Mouse (Mus musculus): ENCODE results near the gene Ybx1.

Gene Ybx1

DNA sequence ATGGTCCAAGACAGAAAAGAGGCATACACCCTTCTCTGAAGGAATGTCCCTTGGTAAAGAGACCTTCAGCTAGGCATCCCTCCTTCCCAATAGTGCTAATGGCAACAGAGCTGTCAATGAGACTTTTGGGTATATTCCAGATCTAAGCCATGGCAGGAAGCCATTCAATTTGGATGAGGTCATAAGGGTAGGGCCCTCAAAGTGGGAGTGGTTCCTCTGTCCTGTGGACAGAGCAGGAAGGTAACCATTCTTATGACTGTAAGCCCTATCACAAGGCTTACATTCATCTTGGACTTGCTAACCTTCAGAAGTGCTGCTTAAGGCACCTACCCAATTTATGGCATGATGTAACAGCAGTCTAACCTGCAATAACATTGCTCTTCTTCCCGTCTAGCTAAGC lies 19.8 kb downstream of the Ybx1 start:
- no peak for DNase-seq (ENCODE audit: low read depth, low spot score)

- no peak for DNase-seq (ENCODE audit: low read depth, low spot score)
Observed at GRCm38 (mm10) chr4:119266606-119267005, 27.8 kb downstream of the Ybx1 start.

DNA sequence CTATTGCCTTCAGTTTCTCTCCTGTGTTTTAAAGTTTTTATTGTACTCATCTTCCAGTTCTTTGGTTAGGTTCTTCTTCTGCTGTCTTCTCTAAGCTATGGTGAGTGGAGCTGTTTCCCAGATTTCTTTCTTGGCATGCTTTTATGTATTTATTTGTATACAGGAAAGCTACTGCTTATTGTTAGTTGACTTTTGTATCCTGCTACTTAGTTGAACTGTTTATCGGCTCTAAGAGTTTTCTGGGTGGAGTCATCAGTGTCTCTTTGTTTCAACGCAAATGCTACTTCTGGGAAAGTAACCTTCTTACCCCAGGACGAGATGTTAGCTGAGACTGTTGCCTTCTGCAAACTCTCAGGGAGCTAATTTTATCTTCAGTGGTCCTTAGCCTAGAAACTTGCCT lies 30.9 kb downstream of the Ybx1 start:
- no peak for DNase-seq (ENCODE audit: low read depth, low spot score)

DNA sequence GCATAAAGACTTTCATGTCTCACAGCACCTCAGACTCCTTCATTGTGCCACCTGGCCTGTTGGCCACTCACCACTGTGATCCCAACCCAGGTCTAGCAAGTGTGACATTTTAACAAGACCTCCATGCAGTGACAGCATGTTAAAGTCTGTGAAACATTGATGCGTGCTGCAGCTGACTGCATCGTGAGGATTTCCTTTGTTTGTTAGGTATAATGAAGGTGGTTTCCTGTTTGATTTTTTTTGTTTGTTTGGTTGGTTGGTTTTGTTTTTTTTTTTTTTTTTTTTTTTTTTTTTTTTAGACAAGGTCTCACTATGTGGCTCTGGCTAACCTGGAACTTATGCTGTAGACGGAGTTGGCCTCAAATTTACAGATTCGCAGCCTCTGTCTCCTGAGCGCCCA lies 31.9 kb downstream of the Ybx1 start:
- DNase-seq (ENCODE audit: low read depth, low spot score), result no peak

- DNase-seq (ENCODE audit: low read depth, low spot score), result no peak
Observed at GRCm38 (mm10) chr4:119261087-119261713, 33.2 kb downstream of the Ybx1 start.

DNA sequence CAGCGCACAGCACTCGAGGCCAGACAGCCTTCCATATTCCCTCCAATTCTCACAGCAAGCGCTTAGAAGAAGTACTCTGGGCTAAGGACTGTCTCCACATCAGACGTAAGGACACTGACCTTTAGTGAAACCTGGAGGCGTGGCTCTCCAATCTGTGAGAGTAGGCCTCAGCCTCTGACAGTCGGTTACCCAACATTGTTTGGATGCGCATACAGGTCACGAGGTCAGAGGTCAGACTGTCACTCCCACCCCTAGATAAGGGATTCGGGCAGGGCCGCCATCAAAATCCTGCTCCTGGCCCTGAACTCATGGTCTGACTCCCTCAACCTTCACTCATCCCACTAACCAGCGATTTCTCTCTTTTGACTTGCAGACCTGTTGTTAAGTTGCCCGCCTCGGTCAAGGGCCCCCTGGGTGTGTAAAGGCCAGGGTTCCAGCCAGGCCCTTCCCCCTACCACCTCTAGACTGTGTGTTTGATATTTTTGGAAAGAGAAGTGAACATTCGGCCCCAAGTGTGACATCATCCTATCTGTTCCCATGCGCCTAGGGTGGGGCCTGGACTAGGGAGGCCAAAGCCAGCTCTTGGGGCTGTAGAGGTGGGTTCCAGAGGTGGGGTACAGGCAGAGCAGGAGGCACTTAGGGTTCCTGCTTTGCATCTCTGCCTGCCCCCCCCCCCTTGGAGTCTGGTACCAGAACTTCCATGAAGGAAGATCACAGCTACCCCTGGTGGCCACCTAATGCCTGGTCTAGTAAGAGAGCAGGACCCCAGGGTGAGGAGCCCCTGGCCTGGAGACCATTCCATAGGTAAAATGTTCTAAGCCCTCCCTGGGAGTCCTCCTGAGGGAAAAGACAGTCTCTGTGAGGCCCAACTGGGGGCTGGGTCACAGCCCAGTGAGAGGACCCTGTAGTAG lies 34.8 kb downstream of the Ybx1 start:
- no peak for DNase-seq (ENCODE audit: low read depth, low spot score)

- DNase-seq (ENCODE audit: low read depth, low spot score), result no peak
Observed at GRCm38 (mm10) chr4:119257083-119257482, 37.3 kb downstream of the Ybx1 start.

- no peak for DNase-seq (ENCODE audit: low read depth, low spot score)
Observed at GRCm38 (mm10) chr4:119255351-119255750, 39.1 kb downstream of the Ybx1 start, which contains the start of gene Cldn19. Cldn19 (plus strand) TSS chr4:119255414.

DNA sequence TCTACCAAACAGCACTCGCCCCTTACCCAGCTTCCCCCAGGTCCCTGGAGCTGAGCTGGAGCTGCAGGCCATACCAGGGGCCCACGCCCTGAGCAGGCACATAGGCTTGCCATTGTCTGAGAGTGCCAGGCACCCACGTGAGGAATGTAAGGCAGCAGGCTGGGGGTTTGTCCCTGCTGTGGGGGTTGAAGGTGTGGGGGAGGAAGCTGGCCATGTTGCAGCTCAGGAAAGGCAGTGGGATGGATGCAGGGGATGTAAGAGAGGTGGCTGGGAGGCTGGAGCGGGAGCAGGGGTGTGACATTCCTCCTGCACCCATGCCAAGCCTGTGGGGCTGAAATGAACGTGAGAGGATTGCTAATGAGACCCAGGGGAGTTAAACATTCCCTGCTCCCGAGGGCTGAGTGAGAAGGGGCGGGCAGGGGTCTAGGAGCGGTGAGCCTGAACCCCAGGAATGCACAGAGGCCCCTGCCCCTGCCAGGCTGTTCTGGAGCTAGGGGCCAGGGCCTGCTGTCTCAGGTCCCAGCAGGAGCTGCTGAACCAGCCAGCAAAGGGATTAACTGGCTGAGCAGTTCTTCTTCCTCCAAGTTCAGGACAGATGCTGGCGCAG lies 40.3 kb downstream of the Ybx1 start:
- no peak for DNase-seq (ENCODE audit: low read depth, low spot score)

DNA sequence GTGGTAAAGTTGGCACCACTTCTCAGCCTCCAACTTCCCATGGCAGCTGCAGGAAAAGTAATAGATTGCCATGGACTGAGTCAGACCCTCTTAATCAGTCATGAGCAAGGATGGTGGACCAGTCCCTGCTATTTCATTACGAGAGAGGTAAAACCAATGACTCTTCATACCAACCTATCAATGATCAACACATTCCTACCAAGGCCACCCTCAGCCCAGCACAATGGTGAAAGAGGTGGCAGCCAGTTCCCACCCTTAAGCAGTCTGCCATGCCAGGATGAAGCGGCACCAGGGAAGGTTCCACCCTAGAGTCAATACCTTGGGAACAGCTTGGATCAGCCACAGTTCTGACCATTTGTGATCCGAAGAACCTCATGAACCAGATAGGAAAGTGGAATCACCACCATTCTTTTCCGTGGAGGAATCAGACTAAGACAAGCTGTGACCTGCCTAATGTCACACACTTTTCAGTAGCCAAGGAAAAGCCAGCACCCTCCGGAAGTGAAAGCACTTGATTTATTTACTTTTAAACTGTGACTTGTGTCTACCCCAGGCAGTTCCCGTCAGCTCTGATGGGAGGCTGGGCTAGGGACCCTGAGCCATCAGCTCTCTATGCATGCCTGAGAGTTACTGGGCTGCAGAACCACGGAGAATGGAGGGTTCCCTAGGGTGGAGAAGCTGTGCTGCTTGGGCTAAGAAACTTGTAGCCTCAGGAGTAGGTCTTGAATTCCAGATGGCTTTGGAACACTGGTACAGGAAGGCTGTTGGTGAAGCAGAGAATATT lies 42.2 kb downstream of the Ybx1 start:
- no peak for DNase-seq (ENCODE audit: low read depth, low spot score)

DNA sequence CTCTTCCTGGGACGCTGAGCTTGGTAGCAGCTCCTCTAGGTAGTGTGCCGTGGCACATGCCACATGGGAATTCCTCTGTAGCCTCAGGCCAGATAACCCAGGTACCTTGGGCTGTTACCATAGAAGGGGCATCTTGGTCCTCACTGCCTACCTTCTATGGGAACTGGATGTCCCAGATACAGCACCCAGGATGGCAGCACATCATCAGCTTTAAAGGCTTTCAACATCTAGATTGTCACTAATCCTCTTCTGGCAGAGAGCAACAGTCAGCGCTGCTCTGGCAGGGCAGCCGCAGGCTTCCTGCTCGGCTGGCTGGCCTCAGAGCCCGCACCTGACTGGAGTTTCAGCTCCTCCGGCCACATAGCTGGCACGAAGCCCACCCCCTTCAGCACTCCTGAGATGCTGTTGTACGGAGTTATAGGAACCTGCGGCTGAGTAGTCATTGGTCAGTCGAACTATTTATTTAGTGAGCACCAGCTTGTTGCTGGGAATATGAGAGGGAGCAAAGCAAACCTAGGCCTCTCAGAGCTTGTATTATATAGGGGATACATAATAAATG lies 45.9 kb downstream of the Ybx1 start:
- DNase-seq (ENCODE audit: low read depth, low spot score), result no peak

DNA sequence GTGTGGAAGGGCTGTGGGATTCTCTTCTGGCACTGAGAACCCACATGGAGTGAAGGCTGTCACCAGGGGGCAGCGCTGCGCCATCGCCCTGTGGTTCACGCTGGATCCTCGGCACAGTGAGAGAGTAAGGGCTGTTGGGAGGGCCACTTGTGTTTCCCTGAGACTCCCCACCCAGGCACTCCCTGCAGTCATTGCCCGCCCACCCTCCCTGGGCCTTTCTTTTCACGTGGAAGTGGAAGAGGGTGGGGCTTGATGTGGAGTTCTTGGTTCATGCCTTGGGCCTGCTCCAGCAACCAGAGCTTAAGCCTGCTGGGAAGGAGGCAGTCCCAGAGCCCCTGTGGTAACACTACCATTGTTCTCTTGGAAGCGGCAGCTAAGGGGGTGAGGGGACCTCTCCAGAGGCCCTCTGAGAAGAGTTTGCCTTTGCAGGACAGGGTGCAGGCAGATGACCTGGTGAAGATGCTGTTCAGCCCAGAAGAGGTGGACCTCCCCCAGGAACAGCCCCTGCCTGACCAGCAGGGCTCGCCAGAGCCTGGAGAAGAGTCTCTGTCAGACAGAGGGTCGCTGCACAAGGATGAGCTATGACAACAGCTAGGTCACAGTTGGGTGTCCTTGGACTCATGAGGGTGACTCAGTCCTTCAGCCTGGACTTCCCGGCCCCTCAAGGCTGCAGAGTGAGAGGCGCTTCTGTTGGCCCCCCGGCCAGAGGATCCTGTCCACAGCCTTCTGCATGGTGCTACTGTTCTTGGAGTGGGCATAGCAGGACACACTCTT lies 46.8 kb downstream of the Ybx1 start:
- DNase-seq (ENCODE audit: low read depth, low spot score), result peak; percentile 67

- no peak for DNase-seq (ENCODE audit: low read depth, low spot score)
Observed at GRCm38 (mm10) chr4:119246688-119247225, 47.6 kb downstream of the Ybx1 start.

- no peak for DNase-seq (ENCODE audit: low read depth, low spot score)
Observed at GRCm38 (mm10) chr4:119245961-119246360, 48.4 kb downstream of the Ybx1 start.

DNA sequence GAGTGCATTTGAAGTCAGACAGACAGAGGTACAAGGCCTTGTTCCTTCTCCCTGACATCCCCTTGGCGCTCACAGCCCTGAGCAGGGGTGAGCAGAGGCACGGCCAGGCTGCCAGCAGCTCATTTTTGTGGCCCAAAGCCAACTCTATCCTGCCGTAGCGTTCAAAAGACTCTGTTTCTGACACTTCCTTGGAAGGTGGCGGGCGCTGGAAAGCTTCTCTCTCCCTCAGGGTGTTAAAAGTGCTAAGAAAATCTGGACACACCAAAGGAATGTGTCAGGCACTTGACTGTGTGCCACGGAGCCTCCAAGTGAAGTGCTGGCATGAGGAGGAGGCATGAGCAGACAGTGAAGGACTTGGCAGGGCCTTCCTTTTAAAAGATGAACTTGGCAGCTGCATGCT lies 48.8 kb downstream of the Ybx1 start:
- DNase-seq (ENCODE audit: low read depth, low spot score), result no peak

GRCm38 (mm10) chr4:119244468-119245240 lies 49.8 kb downstream of the Ybx1 start:
- no peak for DNase-seq (ENCODE audit: low read depth, low spot score)

- DNase-seq (ENCODE audit: low read depth, low spot score), result no peak
Observed at GRCm38 (mm10) chr4:119242571-119242970, 51.8 kb downstream of the Ybx1 start.

GRCm38 (mm10) chr4:119241664-119242063 lies 52.7 kb downstream of the Ybx1 start:
- no peak for DNase-seq (ENCODE audit: low read depth, low spot score)

- DNase-seq (ENCODE audit: low read depth, low spot score), result no peak
Observed at GRCm38 (mm10) chr4:119239181-119239682, 55.2 kb downstream of the Ybx1 start.

All from WW6 (cell line).